Mouse (Mus musculus): ENCODE results near the gene Vkorc1.
"Not testable (repeated sequence)": the region's sequence is repeated elsewhere in the genome, so short reads cannot be mapped to it uniquely, and the experiment has no call there.

Gene Vkorc1

DNA sequence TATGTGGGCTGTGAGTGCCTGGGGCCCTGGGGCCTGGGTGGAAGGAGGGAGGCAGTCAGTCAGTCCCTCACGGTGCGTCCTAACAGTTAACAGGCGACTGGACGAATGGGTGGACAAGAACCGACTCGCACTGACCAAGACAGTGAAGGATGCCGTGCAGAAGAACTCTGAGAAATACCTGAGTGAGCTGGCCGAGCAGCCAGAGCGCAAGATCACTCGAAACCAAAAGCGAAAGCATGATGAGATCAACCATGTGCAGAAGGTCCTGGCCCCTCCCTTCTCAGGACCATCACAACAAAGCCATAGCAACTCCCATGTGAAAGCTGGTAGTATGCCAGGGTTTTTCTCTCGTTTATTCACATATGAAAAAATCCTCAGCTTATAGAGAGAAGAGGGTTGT, 19.9 kb upstream of the Vkorc1 start:
- no peak for DNase-seq (ENCODE audit: inconsistent ontology term)

DNA sequence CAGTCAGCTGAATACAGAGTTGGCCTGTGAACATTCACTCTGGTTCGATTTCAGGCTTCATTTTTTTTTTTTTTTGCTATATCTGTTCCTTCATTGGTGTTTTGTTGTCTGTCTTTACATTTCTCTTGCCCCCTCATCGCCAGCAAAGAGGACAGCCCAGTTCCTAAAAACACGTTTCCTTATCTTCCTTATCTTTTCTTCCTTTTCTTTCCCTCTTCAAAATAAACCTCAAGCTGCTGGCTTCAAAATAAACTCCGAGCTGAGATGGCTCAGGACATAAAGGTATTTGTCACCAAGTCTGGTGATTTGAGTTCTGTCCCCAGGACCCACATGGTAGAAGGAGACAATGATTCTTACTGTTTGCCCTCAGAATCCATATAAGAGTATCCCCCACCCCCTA, 17.5 kb upstream of the Vkorc1 start:
- no peak for DNase-seq (ENCODE audit: inconsistent ontology term)

- peak; percentile 89 for DNase-seq (ENCODE audit: inconsistent ontology term)
Measured at GRCm38 (mm10) chr7:127912190-127912871, 16.9 kb upstream of the Vkorc1 start, which contains the start of gene Kat8. TSS of gene Kat8 (plus strand) at chr7:127912516.

GRCm38 (mm10) chr7:127908656-127909055, 13.2 kb upstream of the Vkorc1 start:
- DNase-seq (ENCODE audit: inconsistent ontology term), result no peak

DNA sequence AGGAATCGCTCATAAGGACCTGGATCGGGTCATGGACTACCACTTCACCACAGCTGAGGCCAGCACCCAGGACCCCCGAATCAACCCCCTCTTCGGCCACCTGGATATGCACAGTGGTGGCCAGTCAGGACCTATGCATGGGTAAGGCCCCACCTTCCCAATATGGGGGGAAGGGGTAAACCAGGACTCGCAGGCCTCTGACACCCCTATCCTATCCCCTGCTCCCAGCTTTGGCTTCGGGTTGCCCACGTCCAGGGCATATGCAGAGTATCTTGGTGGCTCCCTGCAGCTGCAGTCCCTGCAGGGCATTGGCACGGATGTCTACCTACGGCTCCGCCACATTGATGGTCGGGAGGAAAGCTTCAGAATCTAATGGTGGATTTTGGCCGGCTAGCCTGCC, 12.5 kb upstream of the Vkorc1 start:
- DNase-seq (ENCODE audit: inconsistent ontology term), result no peak

- DNase-seq (ENCODE audit: inconsistent ontology term), result peak; percentile 87
Measured at GRCm38 (mm10) chr7:127903971-127904796, 8.8 kb upstream of the Vkorc1 start, which contains the start of gene Bckdk. TSS of gene Bckdk (plus strand) at chr7:127904082.

- no peak for DNase-seq (ENCODE audit: inconsistent ontology term)
Measured at GRCm38 (mm10) chr7:127901772-127902171, 6.4 kb upstream of the Vkorc1 start.

GRCm38 (mm10) chr7:127899997-127900396, 4.6 kb upstream of the Vkorc1 start:
- no peak for DNase-seq (ENCODE audit: inconsistent ontology term)

- DNase-seq (ENCODE audit: inconsistent ontology term), result no peak
Measured at GRCm38 (mm10) chr7:127898179-127898956, 3.0 kb upstream of the Vkorc1 start.

GRCm38 (mm10) chr7:127897542-127897941, 2.1 kb upstream of the Vkorc1 start:
- DNase-seq (ENCODE audit: inconsistent ontology term), result no peak

DNA sequence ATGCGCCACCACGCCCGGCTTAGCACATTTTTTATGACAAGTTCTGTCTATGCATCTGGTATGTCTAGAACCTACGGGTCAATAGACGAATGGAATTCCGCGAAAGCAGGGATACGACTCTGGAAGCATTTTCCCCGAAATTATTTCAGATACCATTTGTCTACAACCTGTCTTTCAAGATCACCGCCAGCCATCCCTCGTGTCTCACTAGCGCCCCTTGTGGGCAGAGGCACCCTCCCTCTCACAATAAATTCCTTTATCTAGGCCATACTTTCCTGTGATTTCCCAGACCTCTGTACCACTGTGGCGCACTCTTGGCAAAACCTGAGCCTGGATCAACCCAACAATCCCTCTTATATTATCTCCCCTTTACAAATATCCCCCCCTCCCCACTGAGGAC, 967 bp upstream of the Vkorc1 start:
- peak; percentile 40 for DNase-seq (ENCODE audit: inconsistent ontology term)

DNA sequence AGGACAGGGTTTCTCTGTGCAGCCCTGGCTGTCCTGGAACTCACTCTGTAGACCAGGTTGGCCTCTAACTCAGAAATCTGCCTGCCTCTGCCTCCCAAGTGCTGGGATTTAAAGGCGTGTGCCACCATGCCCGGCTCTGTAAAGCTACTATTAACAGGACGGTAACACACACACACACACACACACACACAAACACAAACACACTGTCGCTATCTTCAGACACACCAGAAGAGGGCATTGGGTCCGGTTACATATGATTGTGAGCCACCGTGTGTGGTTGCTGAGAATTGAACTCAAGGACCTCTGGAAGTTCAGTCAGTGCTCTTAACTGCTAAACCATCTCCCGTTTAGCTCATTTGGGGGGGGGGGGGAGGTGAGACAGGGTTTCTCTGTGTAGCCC, 474 bp upstream of the Vkorc1 start:
- DNase-seq (ENCODE audit: inconsistent ontology term), result not testable (repeated sequence)

- DNase-seq (ENCODE audit: inconsistent ontology term), result no peak
Measured at GRCm38 (mm10) chr7:127894480-127894879, 937 bp downstream of the Vkorc1 start.

- DNase-seq (ENCODE audit: inconsistent ontology term), result no peak
Measured at GRCm38 (mm10) chr7:127890798-127891197, 4.6 kb downstream of the Vkorc1 start, which contains the start of gene Prss53. TSS of gene Prss53 (minus strand) at chr7:127890970.

DNA sequence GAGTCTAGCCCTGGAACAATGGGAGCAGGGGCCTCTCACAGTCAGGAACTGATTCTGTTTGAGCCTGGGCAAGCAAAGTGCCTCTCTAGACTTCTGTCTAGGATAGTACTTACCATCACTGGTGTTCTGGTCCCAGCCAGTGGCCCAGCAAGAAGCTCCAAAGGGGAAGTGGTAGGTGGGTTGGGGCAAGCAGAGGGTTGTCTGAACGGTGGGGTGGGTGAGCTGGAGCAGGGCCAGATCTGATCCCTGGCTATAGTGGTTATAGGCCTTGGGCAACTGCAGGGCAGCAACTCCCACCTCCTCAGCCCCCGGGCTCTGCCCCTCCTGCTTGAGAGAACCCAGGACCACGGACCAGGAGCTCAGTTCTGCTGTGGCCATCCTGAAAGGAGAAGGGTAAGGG, 6.6 kb downstream of the Vkorc1 start:
- DNase-seq (ENCODE audit: inconsistent ontology term), result no peak

DNA sequence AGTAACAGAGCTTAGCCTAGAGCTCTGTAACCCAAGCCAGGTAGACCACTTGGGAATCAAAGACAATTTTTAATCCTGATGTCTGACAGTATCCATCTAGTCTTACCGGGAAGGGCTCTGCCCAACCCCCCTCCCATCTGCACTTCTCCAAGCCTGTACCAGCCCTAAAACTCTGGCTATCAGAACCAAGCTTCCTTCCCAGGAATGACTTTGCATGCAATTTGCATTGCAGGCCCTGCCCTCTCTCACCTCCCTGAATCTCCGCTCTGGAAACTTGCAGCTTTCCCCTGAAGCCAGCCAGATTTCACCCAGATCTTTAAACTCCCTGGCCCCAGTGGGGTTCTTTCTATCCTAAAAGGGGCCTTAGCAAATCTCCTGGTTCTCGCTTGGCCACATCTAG, 7.6 kb downstream of the Vkorc1 start:
- no peak for DNase-seq (ENCODE audit: inconsistent ontology term)

- no peak for DNase-seq (ENCODE audit: inconsistent ontology term)
Measured at GRCm38 (mm10) chr7:127887191-127887590, 8.2 kb downstream of the Vkorc1 start.

DNA sequence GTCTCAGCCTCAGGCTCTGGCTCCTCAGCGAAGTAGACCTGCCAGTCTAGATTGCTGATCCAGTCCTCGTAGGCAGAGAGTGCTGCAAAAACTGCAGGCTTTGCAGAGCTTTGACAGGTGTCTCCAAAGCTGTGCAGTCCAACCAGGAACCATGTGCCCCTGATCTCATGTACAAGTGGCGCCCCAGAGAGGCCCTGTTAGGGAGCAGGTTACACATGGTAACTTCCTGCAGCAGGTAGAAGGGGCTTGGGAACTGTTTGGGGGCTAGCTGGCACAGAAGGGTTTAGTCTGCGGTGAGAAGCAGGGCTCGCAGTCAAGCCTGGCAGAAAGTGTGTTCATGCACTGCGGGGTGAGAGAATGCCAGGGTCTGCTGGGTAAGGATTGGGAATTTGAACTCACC, 8.9 kb downstream of the Vkorc1 start:
- DNase-seq (ENCODE audit: inconsistent ontology term), result no peak

DNA sequence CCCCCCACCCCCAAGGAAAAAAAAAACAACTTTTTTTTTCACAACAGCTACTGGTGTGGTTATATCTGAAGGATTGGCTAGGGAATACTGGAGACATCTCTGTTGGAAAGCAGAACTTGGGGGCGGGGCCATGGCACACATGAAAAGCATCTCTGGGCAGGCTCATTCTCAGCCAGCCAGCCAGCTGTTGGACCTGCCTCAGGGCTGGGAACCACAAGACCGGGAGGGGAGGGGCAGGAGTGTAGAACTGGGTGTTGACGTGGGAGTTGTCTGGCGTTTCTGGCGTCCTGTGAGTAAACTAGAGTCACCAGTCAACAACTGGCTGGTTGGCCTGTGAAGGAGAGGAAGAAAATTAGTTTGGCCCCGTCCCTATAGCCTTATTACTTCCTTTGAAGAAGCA, 9.5 kb downstream of the Vkorc1 start:
- DNase-seq (ENCODE audit: inconsistent ontology term), result peak; percentile 51

GRCm38 (mm10) chr7:127880431-127880830, 15.0 kb downstream of the Vkorc1 start:
- DNase-seq (ENCODE audit: inconsistent ontology term), result no peak

- no peak for DNase-seq (ENCODE audit: inconsistent ontology term)
Measured at GRCm38 (mm10) chr7:127879301-127879700, 16.1 kb downstream of the Vkorc1 start.

Data from Muller cell, postnatal 12 days (primary cell).